8 mouse cellular contexts compared by ENCODE assay signal in the genomic region with DNA sequence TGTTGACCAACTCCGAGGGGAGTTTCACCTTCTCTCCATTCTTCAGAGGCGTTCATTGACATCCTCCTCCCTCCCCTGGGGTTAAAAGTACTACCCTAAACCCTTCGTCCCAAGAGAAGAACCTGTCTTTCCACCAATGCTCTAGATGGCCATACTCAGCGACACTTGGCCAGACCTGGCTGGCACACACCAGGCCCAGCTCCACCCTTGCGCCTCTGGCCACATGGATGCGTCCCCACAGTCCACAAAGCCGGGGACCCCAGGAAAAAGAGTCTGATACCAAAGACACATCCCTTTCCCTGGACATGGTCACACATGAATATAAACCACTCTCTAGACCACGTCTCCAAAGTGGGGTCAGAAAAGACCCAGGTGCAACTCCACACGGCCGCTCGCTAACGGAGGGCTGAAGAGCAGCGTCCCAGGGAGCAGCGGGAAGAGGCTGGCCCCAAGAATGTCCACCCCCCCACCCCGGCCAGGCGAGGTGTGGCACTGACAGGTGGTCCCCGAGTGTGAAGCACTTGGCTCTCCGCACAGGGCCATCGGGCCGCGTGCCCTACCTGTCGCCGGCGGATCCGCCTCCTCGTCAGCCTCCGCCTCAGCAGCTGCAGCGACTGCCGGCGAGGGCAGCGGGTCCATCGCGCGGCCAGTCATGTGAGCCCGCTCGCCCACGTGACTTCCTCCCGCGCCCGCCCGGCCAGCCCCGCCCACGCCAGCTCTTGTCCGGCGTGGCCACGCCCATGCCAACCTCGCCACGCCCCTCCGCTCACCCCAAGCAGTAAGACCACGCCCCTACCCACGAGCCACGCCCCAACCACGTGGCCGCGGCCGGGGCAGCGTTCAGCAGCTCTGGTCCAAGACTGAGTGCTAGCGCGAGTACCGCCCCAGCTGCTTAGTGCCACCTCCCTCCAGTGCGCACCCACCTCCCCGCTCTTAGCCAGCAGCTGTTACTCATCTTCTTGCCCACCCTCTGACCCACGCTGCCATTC. TPM values are rescaled to one million over a fixed set of nuclear protein-coding genes. Genes with fewer than 3 reads are reported as not detected.
DNase-seq lines count a peak whose midpoint lies in the region; ATAC-seq lines count a peak whose summit lies in the region.

A gene (minus strand): TSS at position 675 of the 989 bp plus-strand sequence.

- peak; percentile 92 for ATAC-seq in hindbrain, embryonic 14.5 days (ENCODE audit: low FRiP score)

- no peaks in the 10 kb centered on the region for H3K36me3 ChIP-seq in hindbrain, embryonic 14.5 days (replicated peaks; ENCODE audit: control insufficient read depth, insufficient read depth)

- H3K9ac ChIP-seq in hindbrain, embryonic 14.5 days, result peak within 1 kb of the TSS; percentile 63

- H3K4me2 ChIP-seq in hindbrain, embryonic 14.5 days (replicated peaks), result peak within 1 kb of the TSS; percentile 98

- no peak within 1 kb of the TSS for H3K27ac ChIP-seq in hindbrain, embryonic 14.5 days

- no peaks in the 10 kb centered on the region for H3K9me3 ChIP-seq in hindbrain, embryonic 14.5 days (ENCODE audit: control insufficient read depth, low read length)

- H3K4me3 ChIP-seq in hindbrain, embryonic 14.5 days (replicated peaks; ENCODE audit: low read length), result peak within 1 kb of the TSS; percentile 59

- peak; percentile 93 for DNase-seq in R1 (ENCODE audit: low read depth, low spot score)
- DNase-seq in cerebellum, postnatal 25 days, result peak; percentile 91 to 97
- peak; percentile 59 to 80 for DNase-seq in frontal cortex, postnatal 25 days (ENCODE audit: low spot score in 2 of 2)
- peak; percentile 90 for DNase-seq in hindbrain, embryonic 14.5 days (ENCODE audit: low spot score)
- peak; percentile 83 to 86 for DNase-seq in layer of hippocampus, postnatal 36 days
- DNase-seq in lung, postnatal 36 days, result peak; percentile 99
- peak; percentile 97 for DNase-seq in retina, postnatal 1 day
- DNase-seq in urinary bladder, adult 18-20 months (ENCODE audit: low spot score in 2 of 2), result peak; percentile 94 to 95

- peaks cover 14% of the 10 kb centered on the region for H3K4me1 ChIP-seq in hindbrain, embryonic 14.5 days (replicated peaks; ENCODE audit: control insufficient read depth, insufficient read depth, low read length)

- H3K27me3 ChIP-seq in hindbrain, embryonic 14.5 days (ENCODE audit: control insufficient read depth, insufficient read depth, low read length), result no peaks in the 10 kb centered on the region

- WGBS in hindbrain, embryonic 14.5 days, result 1% methylated on average over 56 of the region's 63 CpGs

RNA-seq across cellular contexts. Expression of the gene that starts here (rescaled TPM):
- 14.2 and 15.9 TPM in 2 replicates for polyA plus RNA-seq in hindbrain, embryonic 14.5 days (2014; fragmentation: Nextera tagmentation; extraction: Ambion mirVana)
- total RNA-seq in layer of hippocampus, postnatal 36 days (2021), result 10 to 100 TPM; 11.4 to 11.6 TPM
